Mouse (Mus musculus): ENCODE results near the gene Sirpa.

Sirpa gene

GRCm38 (mm10) chr2:129592459-129593140 lies at the start of gene Sirpa:
Gene Sirpa, plus strand, starts transcription at chr2:129592835.
- DNase-seq (ENCODE audit: low spot score), result peak; percentile 78

GRCm38 (mm10) chr2:129544448-129544847 lies 48.2 kb upstream of the Sirpa start:
- no peak for DNase-seq (ENCODE audit: low spot score)

- DNase-seq (ENCODE audit: low spot score), result no peak
These were observed 47.7 kb upstream of the Sirpa start for GRCm38 (mm10) chr2:129544919-129545318.

- no peak for DNase-seq (ENCODE audit: low spot score)
These were observed 47.0 kb upstream of the Sirpa start for GRCm38 (mm10) chr2:129545596-129545995.

GRCm38 (mm10) chr2:129546772-129547171 lies 45.9 kb upstream of the Sirpa start:
- no peak for DNase-seq (ENCODE audit: low spot score)

- DNase-seq (ENCODE audit: low spot score), result no peak
These were observed 43.0 kb upstream of the Sirpa start for GRCm38 (mm10) chr2:129549537-129550135.

GRCm38 (mm10) chr2:129550781-129551180 lies 41.9 kb upstream of the Sirpa start:
- DNase-seq (ENCODE audit: low spot score), result no peak

GRCm38 (mm10) chr2:129556081-129556480 lies 36.6 kb upstream of the Sirpa start:
- no peak for DNase-seq (ENCODE audit: low spot score)

- DNase-seq (ENCODE audit: low spot score), result no peak
These were observed 34.4 kb upstream of the Sirpa start for GRCm38 (mm10) chr2:129558008-129558874.

- DNase-seq (ENCODE audit: low spot score), result no peak
These were observed 33.8 kb upstream of the Sirpa start for GRCm38 (mm10) chr2:129558875-129559219.

- DNase-seq (ENCODE audit: low spot score), result no peak
These were observed 30.8 kb upstream of the Sirpa start for GRCm38 (mm10) chr2:129561796-129562195.

GRCm38 (mm10) chr2:129563944-129564709 lies 28.5 kb upstream of the Sirpa start:
- no peak for DNase-seq (ENCODE audit: low spot score)

- DNase-seq (ENCODE audit: low spot score), result no peak
These were observed 23.5 kb upstream of the Sirpa start for GRCm38 (mm10) chr2:129569120-129569519.

- DNase-seq (ENCODE audit: low spot score), result no peak
These were observed 23.1 kb upstream of the Sirpa start for GRCm38 (mm10) chr2:129569556-129569955.

GRCm38 (mm10) chr2:129573701-129574273 lies 18.8 kb upstream of the Sirpa start:
- DNase-seq (ENCODE audit: low spot score), result no peak

GRCm38 (mm10) chr2:129574395-129575046 lies 18.1 kb upstream of the Sirpa start:
- no peak for DNase-seq (ENCODE audit: low spot score)

GRCm38 (mm10) chr2:129575113-129575512 lies 17.5 kb upstream of the Sirpa start:
- no peak for DNase-seq (ENCODE audit: low spot score)

- no peak for DNase-seq (ENCODE audit: low spot score)
These were observed 15.8 kb upstream of the Sirpa start for GRCm38 (mm10) chr2:129576611-129577447.

GRCm38 (mm10) chr2:129580656-129581055 lies 12.0 kb upstream of the Sirpa start:
- DNase-seq (ENCODE audit: low spot score), result no peak

- no peak for DNase-seq (ENCODE audit: low spot score)
These were observed 10.8 kb upstream of the Sirpa start for GRCm38 (mm10) chr2:129581826-129582225.
